Mouse (Mus musculus): ENCODE results near the gene Zranb1. TPM values are rescaled to one million over a fixed set of nuclear protein-coding genes. Genes with fewer than 3 reads are reported as not detected.
A peak's percentile ranks its signal among the peaks of the same experiment; 100 is the strongest.

Zranb1 gene
- polyA plus RNA-seq, 1 experiment from 2014 or later, result 20.0 TPM

DNA sequence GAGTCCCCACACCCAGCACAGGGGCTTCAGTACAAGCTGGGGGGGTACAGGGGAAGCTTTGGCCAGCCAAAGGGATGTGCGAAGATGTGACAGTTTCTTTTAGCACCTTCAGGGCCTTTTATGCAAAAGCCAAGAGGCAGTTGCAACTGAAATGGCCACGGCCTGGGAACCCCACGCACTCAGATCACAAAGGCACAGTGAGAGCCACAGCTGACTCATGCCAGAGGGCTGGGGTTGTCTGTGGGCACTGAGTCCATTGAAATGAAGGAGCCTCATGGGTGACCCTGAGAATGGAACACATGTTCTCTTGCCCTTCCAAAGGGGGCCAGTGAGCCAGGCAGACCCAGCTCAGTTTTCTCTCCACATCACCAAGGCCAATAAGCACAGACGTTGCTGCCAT is 77.7 kb downstream of the Zranb1 start:
- no peak for ATAC-seq (ENCODE audit: low FRiP score)
- no peak overlapping the region for H3K4me2 ChIP-seq (replicated peaks)
- H3K9me3 ChIP-seq (replicated peaks), result no peaks in the 10 kb centered on the region
- no peaks in the 10 kb centered on the region for H3K27me3 ChIP-seq
- H3K9ac ChIP-seq, result no peak overlapping the region
- no peak overlapping the region for H3K27ac ChIP-seq
- H3K4me1 ChIP-seq, result peaks cover 65% of the 10 kb centered on the region
- WGBS, result 75% methylated on average over 4 of the region's 4 CpGs
- H3K36me3 ChIP-seq, result peaks cover 4% of the 10 kb centered on the region; the same call in 1 of the 2 replicates
- H3K4me3 ChIP-seq, result no peak overlapping the region

GRCm38 (mm10) chr7:133009676-133010075 is 78.7 kb downstream of the Zranb1 start:
- ATAC-seq (ENCODE audit: low FRiP score), result no peak
- Histone ChIP-seq H3K27ac (no peak overlapping the region), H3K4me1 (peaks cover 69% of the 10 kb centered on the region), H3K9ac (no peak overlapping the region), H3K36me3 (peaks cover 4% of the 10 kb centered on the region; the same call in 1 of the 2 replicates), H3K9me3 (replicated peaks) (no peaks in the 10 kb centered on the region), H3K4me2 (replicated peaks) (no peak overlapping the region), H3K4me3 (no peak overlapping the region), H3K27me3 (no peaks in the 10 kb centered on the region)
- WGBS, result 80% methylated on average over 8 of the region's 8 CpGs

- peak overlapping the region; percentile 68; the same call in 1 of the 2 replicates for H3K27ac ChIP-seq
- peaks cover 75% of the 10 kb centered on the region for H3K4me1 ChIP-seq
- no peaks in the 10 kb centered on the region for H3K27me3 ChIP-seq
These were observed 79.5 kb downstream of the Zranb1 start for GRCm38 (mm10) chr7:133010477-133010876.

DNA sequence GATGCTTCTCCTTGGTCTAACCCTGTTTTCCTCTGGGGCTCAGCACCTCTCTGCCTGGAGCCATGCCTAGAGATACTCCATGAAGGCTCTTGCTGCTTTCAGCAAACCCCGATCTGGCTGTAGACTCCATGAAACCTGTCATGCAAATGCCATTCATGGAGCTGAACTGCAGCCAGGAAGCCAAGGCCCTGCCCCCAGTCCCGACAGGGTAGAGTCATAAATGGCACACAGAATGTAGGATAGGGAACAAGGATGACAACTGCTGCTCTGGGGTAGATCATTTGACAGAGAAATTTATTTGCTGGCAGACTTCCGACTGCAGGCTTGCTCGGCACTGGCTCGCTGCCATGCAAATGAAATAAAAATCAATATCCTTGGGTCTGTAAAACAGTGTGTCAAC is 80.2 kb downstream of the Zranb1 start:
- Histone ChIP-seq H3K9ac (no peak overlapping the region), H3K36me3 (peaks cover 4% of the 10 kb centered on the region; the same call in 1 of the 2 replicates), H3K27me3 (no peaks in the 10 kb centered on the region), H3K9me3 (replicated peaks) (no peaks in the 10 kb centered on the region), H3K27ac (peak overlapping the region; percentile 68), H3K4me3 (no peak overlapping the region), H3K4me2 (replicated peaks) (no peak overlapping the region), H3K4me1 (peaks cover 76% of the 10 kb centered on the region)
- 56% methylated on average over 5 of the region's 5 CpGs for WGBS
- no peak for ATAC-seq (ENCODE audit: low FRiP score)

More at GRCm38 (mm10) chr7:133010477-133010876, 79.5 kb downstream of the Zranb1 start:
- Histone ChIP-seq H3K9ac (no peak overlapping the region), H3K4me3 (no peak overlapping the region), H3K36me3 (peaks cover 4% of the 10 kb centered on the region; the same call in 1 of the 2 replicates), H3K4me2 (replicated peaks) (no peak overlapping the region), H3K9me3 (replicated peaks) (no peaks in the 10 kb centered on the region)
- WGBS, result 92% methylated on average over 3 of the region's 3 CpGs
- ATAC-seq (ENCODE audit: low FRiP score), result no peak

GRCm38 (mm10) chr7:133011611-133012010 is 80.7 kb downstream of the Zranb1 start:
- Histone ChIP-seq H3K4me1 (peaks cover 79% of the 10 kb centered on the region), H3K36me3 (peaks cover 4% of the 10 kb centered on the region; the same call in 1 of the 2 replicates), H3K27ac (peak overlapping the region; percentile 68; the same call in 1 of the 2 replicates), H3K27me3 (no peaks in the 10 kb centered on the region), H3K9me3 (replicated peaks) (no peaks in the 10 kb centered on the region), H3K9ac (no peak overlapping the region), H3K4me3 (no peak overlapping the region), H3K4me2 (replicated peaks) (no peak overlapping the region)
- WGBS, result 58% methylated on average over 4 of the region's 4 CpGs
- no peak for ATAC-seq (ENCODE audit: low FRiP score)

DNA sequence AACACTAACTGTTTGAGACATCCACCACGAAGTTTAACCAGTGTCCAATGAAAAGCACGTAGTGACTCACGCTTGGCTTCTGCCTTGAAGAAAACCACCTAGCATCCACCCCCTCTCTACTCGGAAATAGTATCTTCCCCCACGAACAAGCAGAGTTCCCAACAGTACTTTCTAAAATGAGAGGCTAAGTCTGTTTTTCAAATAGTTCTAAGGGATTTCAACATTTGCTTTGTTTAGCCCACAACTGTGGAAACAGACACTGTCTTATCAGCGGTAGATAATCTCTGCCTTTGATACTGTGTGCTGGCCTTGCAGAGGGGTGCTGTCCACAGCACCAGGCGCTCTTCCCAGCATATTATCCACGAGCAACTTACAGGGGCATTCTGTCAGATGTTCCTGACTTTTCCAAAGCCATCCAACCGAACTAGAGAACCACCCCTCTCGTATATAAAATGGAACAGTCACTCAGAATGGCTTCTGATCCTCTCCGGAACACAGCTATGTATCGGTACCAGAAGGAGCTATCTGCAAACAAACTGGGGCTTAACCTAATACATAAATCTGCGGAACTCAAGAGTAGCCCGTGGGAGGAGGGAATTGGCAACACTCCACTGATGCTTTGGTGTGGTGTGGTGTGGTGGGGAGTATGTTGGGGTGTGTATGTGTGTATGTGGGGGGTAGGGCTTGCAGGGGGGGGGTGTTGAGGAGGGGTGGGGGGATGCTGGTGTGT is 81.9 kb downstream of the Zranb1 start:
- Histone ChIP-seq H3K4me3 (no peak overlapping the region), H3K36me3 (peaks cover 4% of the 10 kb centered on the region; the same call in 1 of the 2 replicates), H3K4me2 (replicated peaks) (no peak overlapping the region), H3K9ac (no peak overlapping the region), H3K27me3 (no peaks in the 10 kb centered on the region), H3K9me3 (replicated peaks) (no peaks in the 10 kb centered on the region), H3K27ac (peak overlapping the region; percentile 23; the same call in 1 of the 2 replicates), H3K4me1 (peaks cover 73% of the 10 kb centered on the region)
- WGBS, result 88% methylated on average over 14 of the region's 14 CpGs
- ATAC-seq (ENCODE audit: low FRiP score), result no peak

DNA sequence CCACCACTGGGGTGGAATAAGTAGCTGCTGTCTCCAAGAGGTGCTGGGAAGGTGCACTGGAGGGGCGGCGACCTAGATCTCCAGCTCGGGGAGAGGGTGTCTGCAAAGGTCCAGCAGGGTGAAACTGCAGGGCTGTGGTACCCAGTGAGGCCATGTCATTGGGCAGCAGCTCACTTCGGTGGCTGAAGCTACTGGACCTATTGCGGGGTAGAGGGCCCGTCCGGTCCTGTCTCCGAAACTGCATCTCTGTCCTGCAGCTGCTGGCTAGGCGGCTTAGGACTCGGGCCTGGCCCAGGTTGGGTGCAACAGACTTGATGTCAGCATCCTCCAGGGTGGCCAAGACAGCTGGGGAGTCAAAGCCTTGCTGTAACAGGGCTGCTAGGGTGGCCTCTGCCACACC is 83.0 kb downstream of the Zranb1 start:
- Histone ChIP-seq H3K4me1 (peaks cover 74% of the 10 kb centered on the region), H3K27ac (no peak overlapping the region; the same call in 1 of the 2 replicates), H3K27me3 (no peaks in the 10 kb centered on the region), H3K4me3 (no peak overlapping the region), H3K36me3 (peaks cover 4% of the 10 kb centered on the region; the same call in 1 of the 2 replicates), H3K9me3 (replicated peaks) (no peaks in the 10 kb centered on the region), H3K4me2 (replicated peaks) (no peak overlapping the region), H3K9ac (no peak overlapping the region)
- ATAC-seq (ENCODE audit: low FRiP score), result no peak
- 95% methylated on average over 10 of the region's 10 CpGs for WGBS

DNA sequence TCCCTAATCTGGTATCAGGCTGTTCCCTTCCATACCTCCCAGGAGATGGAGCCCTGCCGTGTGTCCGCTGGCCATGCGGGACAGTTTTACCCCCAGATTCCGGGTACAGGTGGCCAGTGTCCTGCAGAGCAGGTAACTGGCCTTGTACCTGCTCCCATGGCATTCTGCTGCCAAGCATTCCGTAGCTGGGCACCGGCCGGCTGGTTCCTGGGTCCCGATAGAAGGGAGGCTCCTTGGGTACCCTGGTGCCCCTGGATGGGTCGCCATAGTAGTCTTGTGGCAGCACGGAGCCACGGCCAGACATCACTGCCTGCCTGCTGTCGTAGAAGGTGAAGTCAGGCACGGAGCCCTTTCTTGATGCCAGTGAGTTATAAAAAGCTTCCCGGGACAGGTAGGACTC is 83.7 kb downstream of the Zranb1 start:
- no peak overlapping the region for H3K4me3 ChIP-seq
- no peak overlapping the region for H3K4me2 ChIP-seq (replicated peaks)
- no peak for ATAC-seq (ENCODE audit: low FRiP score)
- H3K27me3 ChIP-seq, result no peaks in the 10 kb centered on the region
- no peak overlapping the region for H3K9ac ChIP-seq
- 0 out of 2 replicates have a peak overlapping the region, but pooled peaks have one; percentile 66 for H3K27ac ChIP-seq
- H3K36me3 ChIP-seq, result peaks cover 4% of the 10 kb centered on the region; the same call in 1 of the 2 replicates
- 92% methylated on average over 14 of the region's 14 CpGs for WGBS
- peaks cover 76% of the 10 kb centered on the region for H3K4me1 ChIP-seq
- no peaks in the 10 kb centered on the region for H3K9me3 ChIP-seq (replicated peaks)

DNA sequence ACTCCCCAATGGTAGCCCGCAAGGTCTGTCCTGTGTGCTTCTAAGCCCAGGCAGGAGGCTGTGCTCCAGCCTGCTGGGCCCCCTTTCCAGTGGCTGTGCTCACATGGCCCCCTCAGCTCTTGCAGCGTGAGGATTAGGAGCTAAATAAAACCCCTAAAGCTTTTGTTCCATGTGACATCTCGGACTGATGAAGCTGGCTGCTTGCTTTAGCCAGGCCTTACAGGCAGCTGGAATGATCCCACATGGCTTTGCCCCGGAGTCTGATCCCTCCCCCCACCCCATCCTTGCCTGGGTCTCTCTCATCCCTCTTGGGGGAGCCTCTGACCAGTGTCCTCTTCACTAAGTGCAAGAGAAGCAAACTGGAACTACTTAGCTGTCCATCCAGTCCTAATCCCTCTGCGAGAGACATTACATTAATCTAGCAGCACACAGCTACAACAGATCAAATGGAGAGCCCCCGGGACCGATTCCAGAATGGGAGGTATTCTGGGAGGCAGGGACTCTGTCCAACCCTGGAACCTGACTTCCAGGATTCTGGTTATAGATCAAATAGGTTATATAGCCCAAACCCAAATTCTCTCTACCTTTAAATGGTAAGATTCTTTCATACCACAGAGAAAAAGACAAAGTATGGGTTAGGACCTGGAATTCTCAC is 84.6 kb downstream of the Zranb1 start:
- no peak overlapping the region for H3K4me2 ChIP-seq (replicated peaks)
- WGBS, result 42% methylated on average over 7 of the region's 7 CpGs
- H3K27ac ChIP-seq, result peak overlapping the region; percentile 66
- ATAC-seq (ENCODE audit: low FRiP score), result peak; percentile 28; the same call in 1 of the 2 replicates
- H3K36me3 ChIP-seq, result 0 out of 2 replicates have a peak, but pooled peaks cover 4% of the 10 kb centered on the region
- H3K9ac ChIP-seq, result no peak overlapping the region; the same call in 1 of the 2 replicates
- H3K9me3 ChIP-seq (replicated peaks), result no peaks in the 10 kb centered on the region
- H3K27me3 ChIP-seq, result no peaks in the 10 kb centered on the region
- no peak overlapping the region for H3K4me3 ChIP-seq
- H3K4me1 ChIP-seq, result peaks cover 77% of the 10 kb centered on the region

- H3K4me2 ChIP-seq (replicated peaks), result no peak overlapping the region
- WGBS, result 74% methylated on average over 7 of the region's 7 CpGs
- H3K9me3 ChIP-seq (replicated peaks), result no peaks in the 10 kb centered on the region
- no peak for ATAC-seq (ENCODE audit: low FRiP score)
- H3K4me1 ChIP-seq, result peaks cover 46% of the 10 kb centered on the region
- no peaks in the 10 kb centered on the region for H3K36me3 ChIP-seq
- H3K27me3 ChIP-seq, result no peaks in the 10 kb centered on the region
- H3K4me3 ChIP-seq, result no peak overlapping the region
- no peak overlapping the region for H3K27ac ChIP-seq
- no peak overlapping the region for H3K9ac ChIP-seq
These were observed 88.0 kb downstream of the Zranb1 start for GRCm38 (mm10) chr7:133018961-133019360.

GRCm38 (mm10) chr7:133019481-133020020 is 88.6 kb downstream of the Zranb1 start:
- ATAC-seq (ENCODE audit: low FRiP score), result no peak

GRCm38 (mm10) chr7:133024694-133025093 is 93.8 kb downstream of the Zranb1 start:
- no peak for ATAC-seq (ENCODE audit: low FRiP score)
- Histone ChIP-seq H3K9ac (no peak overlapping the region), H3K36me3 (no peaks in the 10 kb centered on the region), H3K4me1 (peaks cover 19% of the 10 kb centered on the region), H3K9me3 (replicated peaks) (no peaks in the 10 kb centered on the region), H3K4me3 (no peak overlapping the region), H3K4me2 (replicated peaks) (no peak overlapping the region), H3K27ac (no peak overlapping the region), H3K27me3 (no peaks in the 10 kb centered on the region)
- 83% methylated on average over 1 of the region's 1 CpGs for WGBS

More at GRCm38 (mm10) chr7:133019481-133020020, 88.6 kb downstream of the Zranb1 start:
- H3K27ac ChIP-seq, result no peak overlapping the region
- H3K4me1 ChIP-seq, result peaks cover 40% of the 10 kb centered on the region
- H3K4me2 ChIP-seq (replicated peaks), result no peak overlapping the region
- H3K9me3 ChIP-seq (replicated peaks), result no peaks in the 10 kb centered on the region
- no peaks in the 10 kb centered on the region for H3K27me3 ChIP-seq
- no peak overlapping the region for H3K4me3 ChIP-seq
- H3K9ac ChIP-seq, result no peak overlapping the region
- WGBS, result 49% methylated on average over 6 of the region's 6 CpGs
- H3K36me3 ChIP-seq, result no peaks in the 10 kb centered on the region
